In the genomic region with DNA sequence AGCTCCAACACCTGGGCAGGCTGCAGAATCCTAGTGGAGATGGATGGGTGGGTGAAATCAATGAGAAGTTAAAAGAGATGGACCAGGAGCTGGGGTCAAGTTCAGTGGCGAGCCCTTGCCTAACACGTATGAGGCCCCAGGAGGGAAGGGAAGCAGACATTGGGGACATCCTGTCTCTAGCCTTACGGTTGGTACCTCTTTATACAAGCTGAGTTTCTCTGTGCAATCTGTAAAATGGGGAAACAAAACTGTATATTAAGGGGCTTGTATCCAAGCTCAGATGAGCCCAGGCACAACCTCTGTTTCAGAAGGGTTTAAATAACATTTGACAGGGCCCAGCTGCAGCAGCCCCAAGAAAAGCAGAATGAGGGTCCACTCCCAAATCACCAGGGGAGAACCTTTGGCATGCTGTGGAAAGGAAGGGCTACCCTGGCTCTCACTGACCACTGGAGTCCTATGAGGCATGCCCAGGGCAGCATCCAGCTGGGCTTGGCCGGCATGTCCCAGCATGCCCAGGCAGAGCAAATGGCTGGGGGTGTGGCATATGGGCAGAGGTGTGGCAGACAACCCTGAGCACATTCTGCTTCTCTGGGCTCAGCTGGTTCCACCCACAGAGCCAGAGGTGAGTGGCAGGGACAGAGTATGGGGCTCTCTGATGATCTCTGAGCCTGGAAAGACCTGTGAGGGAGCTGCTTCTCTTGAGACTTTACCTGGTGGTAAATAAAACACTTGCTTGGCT, we compare ENCODE assay signal across 10 mouse cellular contexts.
A peak's percentile ranks its signal among the peaks of the same experiment; 100 is the strongest.
DNase-seq lines count a peak whose midpoint lies in the region; ATAC-seq and TF ChIP-seq lines count a peak whose summit lies in the region.
"Had no signal": no experiment of that assay in that cellular context is flagged by ENCODE, and none has a peak within 500 bp of the region (broad histone marks: within the 10 kb centered on the region; RNA-seq: fewer than 3 reads in every experiment).

No protein-coding gene starts in this region.

- H3K4me2 ChIP-seq in heart, postnatal 0 days (ENCODE audit: low read depth, low read length) = no peak overlapping the region
- no peak overlapping the region for H3K4me2 ChIP-seq in heart, embryonic 12.5 days

- H3K4me3 ChIP-seq in heart, postnatal 0 days (ENCODE audit: low read depth, low read length) = no peak overlapping the region
- no peak overlapping the region for H3K4me3 ChIP-seq in heart, embryonic 12.5 days
- H3K4me3 ChIP-seq in bone marrow macrophage, adult 2 months (ENCODE audit: insufficient read depth, low read length) = no peak overlapping the region

- DNase-seq in heart, postnatal 0 days (ENCODE audit: low spot score) = no peak
- peak; percentile 54 for DNase-seq in liver
- DNase-seq in cerebellum, adult 9-10 months = no peak
- no peak for DNase-seq in retina, embryonic 14.5 days (ENCODE audit: low spot score)
- no peak for DNase-seq in embryo, embryonic 10.5 days (ENCODE audit: low spot score)
- DNase-seq: heart, postnatal 14 days had no signal

- no peak for TF ChIP-seq POLR2A in bone marrow macrophage, adult 2 months (IDR thresholded peaks at IDR 0.05; ENCODE audit: borderline replicate concordance, low read depth, low read length)

- no peak overlapping the region for H3K27ac ChIP-seq in heart, postnatal 0 days (ENCODE audit: low read depth)
- H3K27ac ChIP-seq in heart, embryonic 12.5 days (ENCODE audit: poor library complexity, severe bottlenecking) = no peak overlapping the region
- H3K27ac ChIP-seq in bone marrow macrophage, adult 2 months (ENCODE audit: insufficient read depth, low read depth, low read length) = peak overlapping the region; percentile 91

- H3K9ac ChIP-seq in heart, postnatal 0 days (replicated peaks; ENCODE audit: low read depth, low read length) = no peak overlapping the region
- no peak overlapping the region for H3K9ac ChIP-seq in heart, embryonic 12.5 days

- no peak for TF ChIP-seq CTCF in heart, postnatal 0 days (IDR thresholded peaks at IDR 0.05; ENCODE audit: low read depth)
- TF ChIP-seq CTCF in bone marrow macrophage, adult 2 months (IDR thresholded peaks at IDR 0.05; ENCODE audit: low read depth, low read length) = no peak

- no peaks in the 10 kb centered on the region for H3K9me3 ChIP-seq in heart, postnatal 0 days (replicated peaks; ENCODE audit: control insufficient read depth, low read length)
- no peaks in the 10 kb centered on the region for H3K9me3 ChIP-seq in heart, embryonic 12.5 days (replicated peaks)

- no peak for TF ChIP-seq EP300 in heart, postnatal 0 days (IDR thresholded peaks at IDR 0.05; ENCODE audit: low read depth)

- H3K27me3 ChIP-seq in heart, postnatal 0 days (ENCODE audit: control insufficient read depth, insufficient read depth, low read length) = no peaks in the 10 kb centered on the region
- no peaks in the 10 kb centered on the region for H3K27me3 ChIP-seq in heart, embryonic 12.5 days (replicated peaks)

- 0 out of 2 replicates have a peak, but pooled peaks cover 3% of the 10 kb centered on the region for H3K36me3 ChIP-seq in heart, postnatal 0 days (replicated peaks; ENCODE audit: control insufficient read depth, insufficient read depth, low read length)
- no peaks in the 10 kb centered on the region for H3K36me3 ChIP-seq in heart, embryonic 12.5 days

- peaks cover 9% of the 10 kb centered on the region for H3K4me1 ChIP-seq in heart, postnatal 0 days (ENCODE audit: control insufficient read depth, insufficient read depth)
- H3K4me1 ChIP-seq in heart, embryonic 12.5 days (replicated peaks) = peaks cover 50% of the 10 kb centered on the region
- H3K4me1 ChIP-seq in bone marrow macrophage, adult 2 months (ENCODE audit: control insufficient read depth, insufficient read depth, low read length) = peaks cover 64% of the 10 kb centered on the region

- ATAC-seq in heart, postnatal 0 days (ENCODE audit: insufficient read depth, low read depth) = peak; percentile 30; the same call in 1 of the 2 replicates
- no peak for ATAC-seq in heart, embryonic 12.5 days (ENCODE audit: insufficient number of reproducible peaks, low FRiP score)
- ATAC-seq in neutrophil, adult 5-6 weeks (ENCODE audit: extremely low read depth, insufficient number of reproducible peaks, low FRiP score, poor library complexity, severe bottlenecking) = peak; percentile 28; the same call in 1 of the 2 replicates
- ATAC-seq: midbrain, embryonic 16.5 days had no signal

- WGBS in heart, postnatal 0 days = 77% methylated on average over 4 of the region's 4 CpGs
- WGBS in heart, embryonic 12.5 days = 74% methylated on average over 4 of the region's 4 CpGs
